Mouse (Mus musculus) brain, embryonic 18.5 days (tissue): Measurements from ENCODE around the gene Slc25a12.

Experiments
- DNase-seq: peaks from one replicate; pipeline ENCODE4 v3.0.0-alpha.2; 2012; ENCODE audit warnings: low read depth, low spot score

The Slc25a12 gene

DNA sequence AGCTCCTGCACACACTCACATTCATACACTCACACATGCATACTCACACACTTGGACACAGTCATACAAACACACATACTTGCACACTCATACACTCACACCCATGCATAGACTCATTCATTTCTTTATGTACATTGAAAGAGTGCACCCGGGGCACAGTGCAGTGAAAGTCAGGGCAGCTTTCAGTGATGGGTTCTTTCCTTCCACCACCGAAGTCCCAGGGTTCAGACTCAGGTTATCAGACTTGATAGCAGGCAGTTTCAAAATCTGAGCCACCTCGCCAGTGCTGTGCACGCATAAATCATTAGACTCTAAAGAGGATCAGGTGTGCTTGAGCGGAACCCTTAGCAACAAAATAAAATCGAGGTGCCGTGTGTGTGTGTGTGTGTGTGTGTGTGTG lies 17.4 kb downstream of the Slc25a12 start:
- no peak for DNase-seq

DNA sequence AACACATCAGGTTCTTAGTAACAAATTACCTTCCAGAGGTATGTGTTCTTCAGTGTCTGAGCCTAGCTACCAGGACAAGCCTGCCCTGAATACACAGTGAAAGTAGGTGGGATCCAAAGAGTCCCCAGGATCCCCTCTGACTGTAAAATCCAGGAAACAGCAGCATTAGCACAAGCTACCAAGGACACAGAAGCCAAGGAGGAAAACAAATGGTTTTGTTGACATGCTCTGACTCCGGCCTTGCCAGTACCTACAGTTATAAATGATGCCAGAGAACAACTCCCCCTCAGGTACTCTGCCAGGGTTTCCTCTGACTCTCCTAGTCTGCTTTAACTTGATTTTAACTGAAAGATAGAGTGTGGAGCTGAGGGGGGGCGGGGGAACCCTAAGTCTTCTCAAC lies 18.0 kb downstream of the Slc25a12 start:
- no peak for DNase-seq

DNA sequence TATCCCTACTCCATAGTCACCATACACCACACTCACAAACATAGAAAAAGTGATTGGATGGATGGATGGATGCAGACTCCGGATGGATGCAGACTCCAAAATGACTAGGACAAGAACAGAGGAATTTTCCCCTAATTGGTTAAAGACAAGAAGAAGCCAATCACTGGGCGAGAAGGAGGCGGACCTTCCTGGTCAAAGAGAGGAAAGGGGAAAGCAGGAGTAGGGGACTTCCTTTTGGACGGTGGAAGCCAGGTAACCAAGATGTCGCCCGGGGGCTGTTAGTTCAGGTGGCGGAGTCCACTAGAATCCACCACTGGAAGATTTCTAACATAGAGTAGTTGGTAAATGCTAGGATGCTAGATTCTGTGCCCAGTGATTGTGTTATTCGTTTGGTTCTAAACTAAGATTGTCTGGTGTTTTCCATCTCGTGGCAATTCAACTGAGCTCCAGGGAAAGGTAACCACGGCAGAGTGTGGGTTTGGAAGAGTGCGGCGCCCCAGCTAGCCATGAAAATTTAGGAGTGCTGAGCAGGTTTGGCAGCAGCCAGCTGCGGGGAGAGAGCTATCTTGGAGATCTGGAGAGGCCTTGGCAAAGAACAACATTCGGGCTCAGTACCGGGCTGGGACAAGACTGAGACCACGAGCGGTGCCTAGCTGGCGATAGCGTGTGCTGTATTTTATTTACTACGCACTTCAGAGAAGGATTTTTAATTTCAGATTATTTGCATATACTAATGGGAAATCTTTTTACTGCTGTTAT lies 19.6 kb downstream of the Slc25a12 start:
- no peak for DNase-seq

DNA sequence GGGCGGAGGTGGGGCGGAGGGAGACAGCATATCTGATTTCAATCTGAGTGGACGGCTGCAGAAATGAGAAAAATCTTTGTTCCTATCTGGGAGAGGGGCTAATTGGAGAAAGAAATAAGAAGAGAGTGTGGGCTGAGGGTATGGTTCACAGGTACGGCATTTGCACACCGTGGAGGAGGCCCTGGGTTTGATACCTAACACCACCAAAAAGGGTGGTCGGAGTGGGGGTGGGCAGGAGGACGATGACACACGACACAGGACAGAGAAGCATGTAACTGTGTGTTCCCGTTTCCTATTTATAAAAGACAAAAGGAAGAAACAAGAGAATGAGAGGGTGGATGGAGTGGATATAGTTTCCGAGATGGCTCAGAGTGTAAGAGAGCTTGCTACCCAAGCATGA lies 20.4 kb downstream of the Slc25a12 start:
- DNase-seq: no peak

DNA sequence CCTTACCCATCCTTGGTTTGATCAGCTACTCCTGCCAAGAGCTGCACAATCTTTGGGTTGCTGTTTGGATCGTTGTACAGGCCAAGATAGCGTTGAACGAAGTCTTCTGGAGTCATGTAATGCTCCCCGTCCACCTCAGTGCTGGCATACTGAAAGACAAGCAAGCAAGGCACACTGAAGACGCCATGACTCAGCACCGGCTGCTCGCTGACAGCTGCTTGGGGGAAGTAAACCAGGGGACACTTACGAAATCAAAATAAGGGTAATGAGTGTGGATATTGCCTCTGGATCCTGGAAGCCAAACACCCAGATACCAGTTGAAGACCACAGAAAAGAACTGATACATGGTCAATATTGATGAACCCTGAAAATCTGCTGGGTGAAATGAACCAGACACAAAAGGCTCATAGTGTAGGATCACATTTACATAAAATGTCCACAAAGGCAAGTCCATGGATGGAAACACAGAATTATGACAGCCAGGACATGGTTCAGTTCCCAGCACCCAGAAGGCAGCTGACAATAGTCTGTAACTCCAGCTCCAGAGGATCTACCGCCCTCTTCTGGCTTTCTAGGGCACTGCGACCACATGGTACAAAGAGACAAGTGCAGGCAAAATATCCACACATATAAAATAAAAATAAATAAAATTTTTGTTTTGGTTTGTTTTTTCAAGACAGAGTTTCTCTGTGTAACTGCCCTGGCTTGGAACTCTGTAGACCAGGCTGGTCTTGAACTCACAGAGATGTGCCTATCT lies 23.5 kb downstream of the Slc25a12 start:
- DNase-seq: no peak

DNA sequence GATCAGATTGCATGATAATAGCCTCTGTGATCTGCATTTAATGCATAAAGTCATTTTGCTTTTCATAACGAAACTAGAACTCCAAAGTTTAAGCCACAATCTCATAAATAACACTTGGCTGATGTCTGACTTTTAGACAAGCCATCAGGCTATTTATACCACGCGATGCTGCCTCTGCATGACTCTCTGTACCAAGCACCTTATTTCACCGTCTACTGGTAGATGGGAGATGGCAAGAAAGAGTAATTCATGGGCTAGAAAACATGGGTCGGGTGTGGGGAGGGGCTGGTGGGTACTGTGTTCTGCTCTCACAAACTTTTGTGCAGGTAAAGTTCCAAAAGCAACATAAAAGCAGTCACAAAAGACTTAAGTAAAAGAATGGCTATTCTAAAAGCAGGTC lies 27.4 kb downstream of the Slc25a12 start:
- no peak for DNase-seq

DNA sequence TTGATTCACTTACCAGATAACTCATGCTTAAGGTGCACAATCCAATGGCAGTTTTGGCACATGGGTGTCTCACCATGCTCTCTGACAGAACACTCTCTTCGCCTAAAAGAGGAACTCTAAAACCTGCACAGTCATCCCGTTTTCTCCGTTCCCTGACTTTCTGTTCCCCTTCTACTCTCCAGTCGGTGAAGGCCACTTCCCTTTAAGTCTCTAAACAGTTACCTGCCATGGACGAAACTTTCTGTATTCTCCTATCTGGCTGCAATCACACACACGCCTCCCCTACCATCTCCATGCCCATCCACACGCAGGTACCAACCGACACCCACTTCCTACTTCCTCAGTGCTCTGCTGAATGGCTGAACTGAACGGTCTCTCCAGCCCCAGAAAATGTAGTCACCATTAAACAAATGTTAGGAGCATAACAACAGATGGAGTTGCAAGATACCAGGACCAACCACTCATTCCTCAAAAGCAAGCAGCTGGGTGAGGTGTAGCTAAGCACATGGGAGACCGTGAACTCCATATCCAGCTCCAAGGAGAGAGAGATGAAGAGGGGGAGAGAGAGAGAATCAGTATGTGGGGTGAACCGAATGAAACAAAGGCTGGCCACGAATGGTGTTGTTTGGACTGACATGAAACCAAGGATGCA lies 29.3 kb downstream of the Slc25a12 start:
- no peak for DNase-seq

DNA sequence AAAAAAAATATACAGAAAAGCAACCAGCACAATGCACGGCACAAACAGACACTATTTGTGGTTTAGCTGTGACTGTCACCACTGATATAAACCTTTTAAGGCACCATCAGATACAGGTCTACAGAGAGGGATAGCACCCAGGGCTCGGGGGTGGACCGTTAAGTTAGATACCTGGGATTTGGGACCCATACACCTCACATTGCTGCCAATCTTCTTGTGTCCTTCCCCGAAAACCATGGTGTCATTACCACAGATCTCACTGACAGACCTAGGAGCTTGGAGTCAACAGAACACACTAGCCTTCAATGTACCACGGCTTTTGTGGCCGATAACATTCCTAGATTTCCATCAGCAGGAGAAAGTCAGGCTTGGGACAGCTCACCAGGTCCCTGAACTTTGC lies 30.9 kb downstream of the Slc25a12 start:
- DNase-seq: no peak

DNA sequence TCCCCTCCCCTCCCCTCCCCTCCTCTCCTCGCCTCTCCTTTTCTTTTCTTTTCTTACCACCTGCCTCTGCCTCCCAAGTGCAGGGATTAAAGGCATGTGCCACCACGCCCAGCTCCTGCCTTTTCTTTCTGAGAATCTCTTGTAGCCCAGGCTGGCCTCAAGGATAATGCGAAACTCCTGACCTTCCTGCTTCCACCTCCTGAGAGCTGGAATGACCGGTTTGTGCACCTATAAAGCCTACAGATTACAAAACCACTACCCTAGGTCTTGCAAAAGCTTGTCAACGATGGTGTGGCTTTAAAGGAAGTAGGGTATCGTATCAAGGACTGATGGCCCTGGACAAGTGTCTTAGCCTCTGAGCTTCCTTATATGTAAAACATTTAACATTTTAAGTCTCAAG lies 31.3 kb downstream of the Slc25a12 start:
- no peak for DNase-seq

DNA sequence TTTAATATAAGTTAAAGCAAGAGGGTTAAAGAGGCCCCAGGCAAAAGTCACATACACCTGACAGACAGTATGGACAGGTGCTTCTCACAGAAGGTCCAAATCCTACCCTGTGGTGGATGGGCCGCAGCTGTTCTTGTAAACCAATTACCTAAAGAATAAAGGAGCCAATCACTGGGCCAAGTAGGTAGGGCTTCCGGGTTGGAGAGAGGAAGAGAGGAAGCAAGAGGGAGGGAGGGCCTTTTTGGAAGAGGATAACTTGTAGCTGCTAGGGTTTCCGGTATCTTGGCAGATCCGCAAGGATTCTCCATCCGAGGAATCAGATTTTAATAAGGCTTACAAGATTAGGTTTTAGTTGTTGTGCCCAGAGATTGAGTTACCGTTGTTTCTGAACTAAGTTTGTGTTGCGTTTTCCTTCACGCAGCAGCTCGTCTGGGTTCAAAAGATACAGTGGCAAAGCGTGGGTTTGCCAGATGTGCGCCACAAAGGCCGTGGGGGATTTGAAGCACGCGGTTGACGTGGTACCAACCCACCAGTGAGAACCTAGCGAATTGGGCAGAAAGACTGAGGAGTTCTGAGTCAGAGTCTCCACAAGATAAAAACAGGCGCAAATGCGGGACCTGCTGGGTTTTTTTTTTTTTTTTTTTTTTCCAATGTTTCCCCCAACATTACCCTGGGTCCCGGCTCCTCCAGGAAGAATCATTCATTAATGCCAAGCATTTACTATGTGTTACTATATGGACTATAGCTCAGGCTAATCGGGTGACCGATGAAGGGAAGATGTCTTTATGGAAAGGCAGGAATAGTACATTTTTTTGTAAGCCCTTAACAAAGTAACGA lies 33.3 kb downstream of the Slc25a12 start:
- DNase-seq: no peak

DNA sequence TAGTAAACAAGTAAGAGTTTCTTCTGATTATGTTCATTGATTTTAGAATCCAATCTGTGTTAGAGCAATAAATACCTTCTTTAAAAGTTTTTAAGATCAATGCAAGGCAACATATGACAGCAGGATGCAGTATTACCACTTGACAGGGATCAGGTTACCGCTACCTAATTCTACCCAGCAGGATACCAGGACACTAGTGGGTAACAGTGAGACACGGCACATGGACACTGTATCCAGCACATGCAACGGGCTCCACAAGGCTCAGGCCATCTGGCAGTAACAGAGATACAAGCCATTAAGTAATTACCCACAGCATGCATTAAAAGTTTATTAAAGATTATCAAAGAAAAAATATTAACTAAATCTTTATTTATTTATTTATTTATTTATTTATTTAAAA lies 37.8 kb downstream of the Slc25a12 start:
- no peak for DNase-seq

DNA sequence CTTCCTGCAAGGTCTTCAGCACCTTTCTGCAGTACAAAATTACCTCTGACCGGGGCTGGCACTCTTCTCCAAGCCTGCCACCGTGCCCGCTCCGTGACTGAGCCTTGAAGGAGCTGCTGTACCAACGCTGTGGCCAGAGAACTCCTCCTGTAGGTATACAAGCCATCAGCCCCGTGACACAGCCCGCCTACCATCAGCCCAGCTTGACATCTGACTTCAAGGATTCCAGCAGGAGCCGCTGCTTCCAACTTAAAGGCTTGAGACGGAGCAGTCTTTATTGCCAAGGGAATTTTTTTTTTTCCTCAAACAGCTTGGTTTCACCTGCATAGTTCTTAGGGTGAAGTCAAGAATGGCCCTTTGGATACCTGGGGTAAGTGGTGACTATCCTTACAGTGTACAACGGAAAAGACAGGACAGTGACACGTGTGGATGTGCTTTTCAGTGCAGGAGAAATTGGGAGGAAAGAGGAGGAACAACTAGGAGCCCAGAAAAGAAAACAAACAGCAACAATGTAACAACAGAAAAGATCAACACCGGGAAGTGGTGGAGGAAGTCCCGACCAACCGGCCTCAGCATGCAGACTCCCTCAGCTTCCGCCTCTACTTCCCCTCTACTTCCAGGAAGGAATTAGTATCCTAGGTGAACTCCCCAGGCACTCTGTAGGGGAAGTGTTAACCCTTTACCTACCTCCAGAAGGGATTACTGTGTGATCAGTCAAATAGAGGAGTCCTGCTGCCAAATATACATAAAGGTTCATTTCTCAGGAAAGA lies 39.0 kb downstream of the Slc25a12 start:
- no peak for DNase-seq

DNA sequence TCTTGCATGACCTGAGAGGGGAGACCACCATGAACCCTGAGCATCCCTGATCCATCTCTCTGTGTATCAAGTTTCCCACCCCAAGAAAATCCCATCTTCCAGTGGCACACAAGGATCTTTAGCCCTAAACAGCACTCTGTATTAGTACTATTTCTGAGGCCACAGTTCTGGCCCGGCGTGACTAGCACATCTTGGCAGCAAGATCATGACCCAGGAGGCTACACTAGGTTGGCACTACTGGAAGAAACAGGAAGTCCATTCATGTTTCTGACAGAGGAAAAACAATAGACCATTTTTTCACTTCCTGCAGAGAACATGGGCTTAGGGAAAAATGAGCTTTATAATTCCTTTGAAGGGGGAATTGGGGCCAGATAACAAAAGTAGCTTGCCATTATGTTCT lies 39.8 kb downstream of the Slc25a12 start:
- no peak for DNase-seq

DNA sequence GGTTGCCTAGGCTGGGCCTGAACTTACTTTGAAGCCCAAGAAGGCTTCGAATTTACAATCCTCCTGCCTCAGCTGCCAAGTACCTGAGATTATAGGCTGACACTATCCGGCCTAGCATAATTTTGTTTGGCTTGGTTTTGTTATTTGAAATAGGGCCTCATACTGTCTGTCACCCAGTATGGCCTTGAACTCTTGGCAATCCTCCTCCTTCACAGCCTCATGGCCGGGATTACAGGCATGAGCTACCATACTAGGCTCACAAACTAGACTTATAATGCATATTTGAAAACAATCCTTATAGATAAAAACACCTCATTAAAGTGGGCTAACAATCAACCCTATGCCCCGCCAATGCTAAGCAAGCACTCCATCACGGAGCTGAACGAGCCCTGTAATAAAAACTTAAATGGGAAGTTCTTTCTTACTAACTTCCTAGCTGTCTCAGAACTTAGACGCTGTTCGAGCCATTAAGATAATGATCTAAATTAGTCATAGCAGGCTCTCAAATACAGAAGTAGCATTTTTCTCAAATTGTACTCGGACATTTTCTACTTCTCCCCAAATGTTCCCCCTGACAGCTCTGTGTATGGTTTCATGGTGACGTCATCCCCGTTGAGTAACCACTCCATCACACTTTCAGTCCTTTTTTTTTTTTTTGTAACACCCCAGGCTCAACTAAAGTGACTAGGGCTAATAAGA lies 40.6 kb downstream of the Slc25a12 start:
- no peak for DNase-seq

DNA sequence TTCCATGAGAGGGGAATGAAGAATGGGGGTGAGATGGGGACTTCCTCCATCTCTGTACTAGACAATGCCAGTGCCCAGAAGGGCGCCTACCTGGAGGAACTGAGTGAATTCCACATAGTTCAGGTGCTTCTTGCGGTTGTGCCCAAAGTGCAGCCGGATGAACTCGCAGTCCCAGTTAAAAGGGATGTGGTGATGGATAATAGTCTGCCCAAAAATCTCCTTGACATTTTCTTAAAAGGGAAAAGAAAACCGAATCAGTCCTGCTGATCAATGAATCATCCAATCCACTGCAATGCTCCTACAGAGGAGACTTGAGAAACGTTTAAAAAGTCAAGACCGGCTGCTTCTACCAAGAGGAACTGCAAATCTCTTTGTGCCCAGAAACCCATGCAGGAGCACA lies 43.7 kb downstream of the Slc25a12 start:
- DNase-seq: no peak

DNA sequence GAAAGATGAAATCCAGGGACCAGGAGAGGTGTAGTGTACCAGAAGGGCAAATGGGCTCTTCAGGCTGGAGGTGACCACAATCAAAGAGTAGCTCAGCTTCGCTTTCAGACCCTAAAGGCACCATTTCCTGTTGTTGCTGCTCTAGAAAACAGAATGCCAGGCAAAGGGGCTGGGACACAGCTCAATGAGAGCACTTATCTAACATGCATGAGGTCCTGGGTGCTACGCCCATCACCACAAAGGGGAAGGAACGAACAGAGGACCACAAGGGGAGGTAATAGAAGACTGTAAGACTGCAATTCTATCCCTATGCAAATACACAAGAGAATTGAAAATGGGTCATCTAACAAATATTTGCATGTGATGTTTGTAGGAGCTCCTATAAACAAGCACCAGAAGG lies 46.1 kb downstream of the Slc25a12 start:
- DNase-seq: no peak

DNA sequence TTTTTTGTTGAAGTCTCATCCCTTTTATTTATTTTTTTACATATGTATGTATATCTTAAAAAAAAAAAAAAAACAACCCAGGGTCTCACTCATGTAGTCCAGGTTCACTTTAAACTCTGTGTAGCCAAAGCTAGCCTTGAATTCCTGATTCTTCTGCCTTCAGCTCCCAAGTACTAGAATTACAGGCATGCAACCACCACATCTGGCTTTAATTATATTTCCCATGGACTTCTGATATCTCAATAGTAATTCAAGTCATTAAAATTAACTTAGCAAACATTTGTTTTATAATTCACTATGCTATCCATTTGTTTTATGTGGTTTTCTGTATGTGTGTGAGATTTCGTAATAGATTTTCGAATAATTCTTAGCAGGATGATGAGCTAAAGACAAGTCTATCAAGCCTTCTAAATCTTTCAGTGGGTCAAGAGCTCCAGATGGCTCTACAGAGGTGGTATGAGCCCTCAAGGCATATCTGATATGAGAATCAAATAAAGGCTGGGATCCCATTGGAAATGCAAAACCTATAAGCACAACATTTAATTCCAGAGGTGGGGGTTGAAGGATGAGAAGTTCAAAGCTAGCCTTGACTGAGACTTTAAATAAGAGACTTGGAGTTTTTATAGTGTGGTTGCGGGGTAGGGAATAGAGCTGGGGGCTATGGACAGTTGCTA lies 51.3 kb downstream of the Slc25a12 start:
- no peak for DNase-seq

DNA sequence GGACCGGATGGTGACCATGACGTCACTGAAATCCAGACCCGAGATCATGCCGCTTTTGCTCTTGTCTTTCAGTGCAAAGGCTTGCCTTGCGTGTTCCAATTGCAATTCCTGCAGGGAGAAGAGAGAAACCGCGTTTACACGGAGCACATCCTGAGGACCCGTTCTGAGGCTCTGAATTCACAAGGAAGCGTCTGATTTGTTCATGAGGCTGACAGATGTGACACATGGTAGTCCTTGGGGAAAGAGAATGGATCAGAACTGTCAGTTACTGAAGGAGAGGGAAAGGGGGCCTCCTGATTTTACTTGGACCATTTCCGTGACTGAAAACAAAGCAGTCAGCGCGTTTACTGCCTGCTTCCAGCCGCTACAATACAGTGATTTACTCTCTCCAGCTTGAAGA lies 52.5 kb downstream of the Slc25a12 start:
- DNase-seq: no peak

DNA sequence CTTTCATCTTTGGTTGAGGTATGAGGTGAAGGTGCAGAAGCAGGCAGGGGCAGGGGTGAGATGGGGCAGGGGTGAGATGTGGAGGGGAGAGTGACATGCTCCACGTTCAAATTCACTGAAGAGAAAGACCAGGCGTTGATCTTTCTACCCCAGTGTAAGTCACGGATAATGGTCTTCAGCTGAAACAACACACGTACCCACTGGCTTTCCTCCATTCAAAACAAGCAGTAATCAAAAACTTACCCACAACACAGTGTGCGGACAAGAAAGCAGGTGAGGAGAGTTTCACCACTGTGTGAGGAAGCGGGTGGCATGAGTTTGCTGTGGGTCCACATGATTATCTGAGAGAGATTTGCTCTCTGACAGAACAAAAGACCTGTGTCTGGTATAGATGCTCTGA lies 53.5 kb downstream of the Slc25a12 start:
- no peak for DNase-seq

DNA sequence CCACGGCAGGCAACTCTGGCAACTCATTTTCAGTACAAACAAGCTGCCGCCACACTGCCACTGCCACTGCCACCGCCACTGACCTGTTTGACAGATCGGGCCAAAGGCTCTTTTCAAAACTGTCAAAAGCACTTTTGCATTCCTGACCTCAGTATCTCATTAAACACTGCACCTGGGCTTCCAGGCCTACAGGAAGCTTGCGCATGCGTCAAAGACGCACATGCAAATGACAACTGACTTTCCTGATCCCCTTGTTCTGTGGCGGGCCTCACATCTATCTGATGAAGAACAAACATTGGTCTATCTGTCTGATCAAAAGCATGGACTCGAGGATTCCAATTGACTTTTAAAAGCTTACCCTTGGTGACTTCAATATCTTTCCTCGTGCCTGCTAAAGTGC lies 55.5 kb downstream of the Slc25a12 start:
- no peak for DNase-seq
